Mouse (Mus musculus): ENCODE measurements around the gene BC049352. TPM values are rescaled to one million over a fixed set of nuclear protein-coding genes. Genes with fewer than 3 reads are reported as not detected.
A peak's percentile ranks its signal among the peaks of the same experiment; 100 is the strongest.

The BC049352 gene
- polyA plus RNA-seq (2015; fragmentation: Nextera tagmentation; extraction: Ambion mirVana): not detected in 2 replicates

DNA sequence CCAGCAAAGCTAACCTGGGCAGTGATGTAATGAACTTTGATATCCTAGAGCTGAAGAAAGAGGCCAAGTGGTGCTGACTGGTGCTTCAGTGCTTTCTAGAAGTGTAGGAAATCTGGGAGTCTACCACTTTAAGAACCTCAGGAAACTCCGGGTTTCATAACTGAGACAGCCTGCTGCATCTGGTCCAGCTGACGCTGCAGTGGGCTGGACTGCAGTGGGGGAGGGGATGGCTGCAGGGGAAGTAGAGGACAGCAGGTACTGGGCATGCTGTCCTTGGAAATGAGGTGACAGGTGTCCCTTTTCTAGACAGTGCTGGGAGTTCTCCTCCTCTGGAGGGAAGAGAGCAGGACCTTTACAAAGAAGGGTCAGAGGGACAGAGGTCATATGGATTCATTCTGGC, at the start of gene BC049352:
BC049352 (plus strand) TSS at position 238 of the 400 bp plus-strand sequence.
- Histone ChIP-seq H3K27ac (no peak within 1 kb of the TSS), H3K4me1 (replicated peaks) (no peaks in the 10 kb centered on the region), H3K27me3 (no peaks in the 10 kb centered on the region), H3K9me3 (no peaks in the 10 kb centered on the region), H3K4me2 (replicated peaks) (no peak within 1 kb of the TSS), H3K36me3 (no peaks in the 10 kb centered on the region), H3K4me3 (replicated peaks) (no peak within 1 kb of the TSS), H3K9ac (replicated peaks) (0 out of 2 replicates have a peak within 1 kb of the TSS, but pooled peaks have one; percentile 23)
- WGBS: 37% methylated on average over 2 of the region's 2 CpGs
- no peak for ATAC-seq

- Histone ChIP-seq H3K27ac (no peak overlapping the region), H3K4me2 (replicated peaks) (no peak overlapping the region), H3K9ac (replicated peaks) (no peak overlapping the region), H3K36me3 (no peaks in the 10 kb centered on the region), H3K4me3 (replicated peaks) (no peak overlapping the region), H3K9me3 (no peaks in the 10 kb centered on the region), H3K4me1 (replicated peaks) (peaks cover 10% of the 10 kb centered on the region), H3K27me3 (peaks cover 58% of the 10 kb centered on the region)
- WGBS: 19% methylated on average over 5 of the region's 5 CpGs
- no peak for ATAC-seq
Observed at GRCm38 (mm10) chr9:45133484-45134310, 48.1 kb upstream of the BC049352 start.

GRCm38 (mm10) chr9:45136442-45137169, 45.2 kb upstream of the BC049352 start:
- no peak overlapping the region for H3K9ac ChIP-seq (replicated peaks)
- peaks cover 15% of the 10 kb centered on the region for H3K4me1 ChIP-seq (replicated peaks)
- H3K36me3 ChIP-seq: no peaks in the 10 kb centered on the region
- no peak for ATAC-seq
- WGBS: 10% methylated on average over 7 of the region's 7 CpGs
- H3K27ac ChIP-seq: no peak overlapping the region
- H3K4me2 ChIP-seq (replicated peaks): no peak overlapping the region
- H3K27me3 ChIP-seq: peaks cover 87% of the 10 kb centered on the region
- no peaks in the 10 kb centered on the region for H3K9me3 ChIP-seq
- H3K4me3 ChIP-seq (replicated peaks): no peak overlapping the region

- under 1% methylated on average over 67 of the region's 76 CpGs for WGBS
- peak within 1 kb of the TSS; percentile 88 for H3K4me2 ChIP-seq (replicated peaks)
- no peaks in the 10 kb centered on the region for H3K9me3 ChIP-seq
- no peak within 1 kb of the TSS for H3K27ac ChIP-seq
- peaks cover 15% of the 10 kb centered on the region for H3K4me1 ChIP-seq (replicated peaks)
- peak; percentile 62 for ATAC-seq
- H3K9ac ChIP-seq (replicated peaks): peak within 1 kb of the TSS; percentile 65
- H3K36me3 ChIP-seq: no peaks in the 10 kb centered on the region
- peak within 1 kb of the TSS; percentile 52 for H3K4me3 ChIP-seq (replicated peaks)
- H3K27me3 ChIP-seq: peaks cover 97% of the 10 kb centered on the region
Observed at GRCm38 (mm10) chr9:45138191-45139032, 43.4 kb upstream of the BC049352 start, which contains the start of gene Scn4b. TSS of gene Scn4b (plus strand) at chr9:45138395.

GRCm38 (mm10) chr9:45139082-45139481, 42.7 kb upstream of the BC049352 start:
- 4% methylated on average over 7 of the region's 7 CpGs for WGBS
- H3K4me2 ChIP-seq (replicated peaks): peak overlapping the region; percentile 88
- no peaks in the 10 kb centered on the region for H3K36me3 ChIP-seq
- no peak for ATAC-seq
- H3K27me3 ChIP-seq: peaks cover 100% of the 10 kb centered on the region
- peak overlapping the region; percentile 65; the same call in 1 of the 2 replicates for H3K9ac ChIP-seq (replicated peaks)
- peak overlapping the region; percentile 52 for H3K4me3 ChIP-seq (replicated peaks)
- no peaks in the 10 kb centered on the region for H3K9me3 ChIP-seq
- H3K4me1 ChIP-seq (replicated peaks): peaks cover 15% of the 10 kb centered on the region
- no peak overlapping the region for H3K27ac ChIP-seq

DNA sequence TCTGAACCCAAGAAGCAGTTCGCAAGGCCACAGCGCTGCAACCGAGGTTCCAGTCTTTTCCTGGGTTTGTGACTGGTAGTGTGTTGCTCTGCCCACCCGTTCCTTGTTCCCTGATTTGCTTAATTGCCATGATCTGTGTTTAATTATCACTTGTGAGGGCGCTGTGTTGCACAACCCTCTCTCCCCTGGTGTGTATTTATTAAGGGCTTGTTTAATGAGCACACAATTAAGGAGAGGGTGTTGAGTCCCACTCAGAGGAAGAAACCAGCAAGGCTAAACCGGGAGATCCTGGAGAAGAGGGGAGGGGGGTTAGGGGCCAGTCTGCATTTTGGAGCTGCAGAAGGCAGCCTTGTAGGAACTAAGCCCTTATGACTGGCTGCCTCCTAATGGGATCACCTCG, 40.9 kb upstream of the BC049352 start:
- Histone ChIP-seq H3K9ac (replicated peaks) (no peak overlapping the region), H3K4me3 (replicated peaks) (no peak overlapping the region), H3K27ac (no peak overlapping the region), H3K9me3 (no peaks in the 10 kb centered on the region), H3K4me1 (replicated peaks) (peaks cover 20% of the 10 kb centered on the region), H3K36me3 (no peaks in the 10 kb centered on the region), H3K4me2 (replicated peaks) (no peak overlapping the region), H3K27me3 (peaks cover 100% of the 10 kb centered on the region)
- no peak for ATAC-seq
- whole genome bisulfite sequencing: 58% methylated on average over 7 of the region's 7 CpGs

- Histone ChIP-seq H3K36me3 (no peaks in the 10 kb centered on the region), H3K9ac (replicated peaks) (no peak overlapping the region), H3K4me3 (replicated peaks) (no peak overlapping the region), H3K9me3 (no peaks in the 10 kb centered on the region), H3K27me3 (peaks cover 95% of the 10 kb centered on the region), H3K4me1 (replicated peaks) (peaks cover 23% of the 10 kb centered on the region), H3K27ac (no peak overlapping the region), H3K4me2 (replicated peaks) (no peak overlapping the region)
- no peak for ATAC-seq
- 70% methylated on average over 3 of the region's 3 CpGs for WGBS
Observed at GRCm38 (mm10) chr9:45142686-45143085, 39.1 kb upstream of the BC049352 start.

DNA sequence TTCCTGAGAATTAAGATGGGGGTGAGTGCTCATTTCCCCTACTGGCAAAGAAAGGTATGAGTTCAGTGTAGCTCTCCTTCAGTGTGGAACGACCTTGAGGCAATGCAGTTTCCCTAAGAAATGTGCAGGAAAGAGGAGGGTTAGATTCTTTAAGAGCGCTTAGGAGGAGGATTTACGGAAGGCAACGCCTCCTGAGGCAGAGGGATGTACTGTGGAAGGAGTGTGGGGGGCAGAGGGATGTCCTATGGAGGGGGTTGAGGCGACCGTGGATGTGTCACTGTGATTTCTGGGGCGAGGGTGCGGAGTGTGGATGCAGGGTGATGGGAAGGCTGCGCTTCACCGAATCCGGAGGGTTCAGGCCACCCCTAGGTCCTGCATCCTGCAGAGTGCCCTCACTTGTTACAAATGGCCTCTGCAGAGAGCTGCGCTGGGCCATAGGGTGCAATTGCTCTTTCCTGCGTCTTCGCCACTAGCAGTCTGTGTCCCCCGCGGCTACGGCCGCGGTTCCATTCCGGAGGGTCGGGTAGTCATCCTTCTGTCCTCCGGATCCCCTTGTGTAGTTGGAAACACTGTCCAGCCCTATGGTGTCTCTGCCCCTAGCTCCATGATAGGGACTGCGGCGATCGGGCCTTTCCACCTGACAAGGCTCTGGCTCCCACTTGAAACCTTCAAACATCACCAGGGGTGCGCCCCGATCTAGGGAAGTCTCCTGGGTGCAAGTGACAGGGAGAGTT, 36.1 kb upstream of the BC049352 start:
- H3K27ac ChIP-seq: no peak overlapping the region
- WGBS: 4% methylated on average over 27 of the region's 27 CpGs
- H3K36me3 ChIP-seq: no peaks in the 10 kb centered on the region
- no peaks in the 10 kb centered on the region for H3K9me3 ChIP-seq
- peak overlapping the region; percentile 36 for H3K4me3 ChIP-seq (replicated peaks)
- peaks cover 92% of the 10 kb centered on the region for H3K27me3 ChIP-seq
- peak; percentile 66; the same call in 1 of the 2 replicates for ATAC-seq
- H3K4me2 ChIP-seq (replicated peaks): peak overlapping the region; percentile 70
- peaks cover 8% of the 10 kb centered on the region for H3K4me1 ChIP-seq (replicated peaks)
- peak overlapping the region; percentile 59 for H3K9ac ChIP-seq (replicated peaks)

- Histone ChIP-seq H3K4me3 (replicated peaks) (peak overlapping the region; percentile 36), H3K27ac (no peak overlapping the region), H3K9ac (replicated peaks) (peak overlapping the region; percentile 59), H3K36me3 (no peaks in the 10 kb centered on the region), H3K4me2 (replicated peaks) (peak overlapping the region; percentile 70), H3K9me3 (no peaks in the 10 kb centered on the region), H3K4me1 (replicated peaks) (peaks cover 8% of the 10 kb centered on the region), H3K27me3 (peaks cover 87% of the 10 kb centered on the region)
- peak; percentile 3; the same call in 1 of the 2 replicates for ATAC-seq
- under 1% methylated on average over 5 of the region's 5 CpGs for WGBS
Observed at GRCm38 (mm10) chr9:45146267-45146597, 35.6 kb upstream of the BC049352 start.

- 82% methylated on average over 1 of the region's 1 CpGs for WGBS
- Histone ChIP-seq H3K4me2 (replicated peaks) (no peak overlapping the region), H3K27me3 (peaks cover 45% of the 10 kb centered on the region), H3K4me3 (replicated peaks) (no peak overlapping the region), H3K36me3 (no peaks in the 10 kb centered on the region), H3K9ac (replicated peaks) (no peak overlapping the region), H3K9me3 (no peaks in the 10 kb centered on the region), H3K27ac (no peak overlapping the region), H3K4me1 (replicated peaks) (peaks cover 3% of the 10 kb centered on the region)
- no peak for ATAC-seq
Observed at GRCm38 (mm10) chr9:45150933-45151332, 30.9 kb upstream of the BC049352 start.

DNA sequence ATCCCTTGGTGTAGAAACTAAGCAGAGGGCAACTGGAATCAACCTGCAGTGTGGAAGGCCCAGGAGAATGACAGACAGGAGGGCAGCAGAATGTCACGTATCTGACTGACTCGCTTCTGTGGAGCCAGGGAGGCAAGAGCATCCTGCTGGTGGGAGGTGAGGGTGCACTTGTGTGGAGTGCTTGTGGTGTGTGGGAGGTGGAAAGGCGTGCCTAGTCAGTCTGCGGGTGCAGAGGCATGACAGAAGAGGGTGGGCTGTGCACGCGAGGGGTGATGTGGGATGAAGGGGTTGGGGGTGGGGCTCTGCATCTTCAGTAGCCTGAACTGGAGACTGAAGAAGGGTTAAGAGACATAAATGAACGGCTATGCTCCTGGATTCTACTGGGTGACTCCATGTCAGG, 28.4 kb upstream of the BC049352 start:
- H3K36me3 ChIP-seq: no peaks in the 10 kb centered on the region
- H3K9me3 ChIP-seq: no peaks in the 10 kb centered on the region
- no peak for ATAC-seq
- 78% methylated on average over 7 of the region's 7 CpGs for WGBS
- H3K4me2 ChIP-seq (replicated peaks): no peak overlapping the region
- peaks cover 25% of the 10 kb centered on the region for H3K27me3 ChIP-seq
- H3K9ac ChIP-seq (replicated peaks): no peak overlapping the region
- no peak overlapping the region for H3K27ac ChIP-seq
- H3K4me3 ChIP-seq (replicated peaks): no peak overlapping the region
- H3K4me1 ChIP-seq (replicated peaks): no peaks in the 10 kb centered on the region
